Mouse (Mus musculus) common myeloid progenitor, adult 5-6 weeks (primary cell): ENCODE data around the gene Acp2. TPM values are rescaled to one million over a fixed set of nuclear protein-coding genes. Genes with fewer than 3 reads are reported as not detected.

Experiments
- ATAC-seq: replicated peaks from 2 replicates; pipeline ENCODE4 v1.8.0; 2016; ENCODE audit warnings: low read depth, mild to moderate bottlenecking, moderate TSS enrichment, inconsistent platforms; ENCODE audit not compliant: poor library complexity, severe bottlenecking
- total RNA-seq: library from RNA; stranded (forward); fragments of 200-1000, 187-1606 nt; gene quantifications from 2 replicates; pipeline ENCODE4 v1.2.3, GENCODE M21; 2017

The Acp2 gene
- total RNA-seq, result 6.5 and 15.3 TPM in 2 replicates

- ATAC-seq, result peak; percentile 99
These were observed at the start of gene Acp2, which contains the start of gene Nr1h3 for GRCm38 (mm10) chr2:91202222-91202971. Gene Acp2, plus strand, starts transcription at chr2:91202885. Gene Nr1h3, minus strand, starts transcription at chr2:91202834.

GRCm38 (mm10) chr2:91152885-91153377 is 49.8 kb upstream of the Acp2 start:
- ATAC-seq, result no peak

- ATAC-seq, result no peak
These were observed 48.6 kb upstream of the Acp2 start for GRCm38 (mm10) chr2:91154091-91154490.

GRCm38 (mm10) chr2:91157002-91157752 is 45.5 kb upstream of the Acp2 start:
- no peak for ATAC-seq

GRCm38 (mm10) chr2:91160591-91160990 is 42.1 kb upstream of the Acp2 start:
- no peak for ATAC-seq

GRCm38 (mm10) chr2:91162952-91163351 is 39.7 kb upstream of the Acp2 start:
- peak; percentile 37 for ATAC-seq

GRCm38 (mm10) chr2:91163532-91163931 is 39.2 kb upstream of the Acp2 start:
- no peak for ATAC-seq

GRCm38 (mm10) chr2:91164991-91165390 is 37.7 kb upstream of the Acp2 start:
- no peak; the same call in 1 of the 2 replicates for ATAC-seq

- no peak for ATAC-seq
These were observed 35.1 kb upstream of the Acp2 start for GRCm38 (mm10) chr2:91167629-91168028.

- no peak for ATAC-seq
These were observed 32.9 kb upstream of the Acp2 start for GRCm38 (mm10) chr2:91169587-91170322.

GRCm38 (mm10) chr2:91175490-91175889 is 27.2 kb upstream of the Acp2 start:
- ATAC-seq, result no peak

- no peak for ATAC-seq
These were observed 26.5 kb upstream of the Acp2 start for GRCm38 (mm10) chr2:91176234-91176633.

GRCm38 (mm10) chr2:91179825-91180224 is 22.9 kb upstream of the Acp2 start:
- no peak for ATAC-seq

GRCm38 (mm10) chr2:91180706-91181105 is 22.0 kb upstream of the Acp2 start:
- ATAC-seq, result no peak

GRCm38 (mm10) chr2:91182016-91182404 is 20.7 kb upstream of the Acp2 start:
- peak; percentile 13 for ATAC-seq

GRCm38 (mm10) chr2:91182405-91183147 is 20.1 kb upstream of the Acp2 start:
- ATAC-seq, result peak; percentile 50

- ATAC-seq, result peak; percentile 81
These were observed 19.6 kb upstream of the Acp2 start for GRCm38 (mm10) chr2:91183148-91183513.

GRCm38 (mm10) chr2:91183711-91184405 is 18.8 kb upstream of the Acp2 start, which contains the start of gene Madd:
Gene Madd, minus strand, starts transcription at chr2:91183837.
- peak; percentile 81 for ATAC-seq

GRCm38 (mm10) chr2:91186208-91186607 is 16.5 kb upstream of the Acp2 start:
- no peak for ATAC-seq
